Mouse (Mus musculus): ENCODE results near the gene Chd5. TPM values are rescaled to one million over a fixed set of nuclear protein-coding genes. Genes with fewer than 3 reads are reported as not detected.

Gene Chd5
- polyA plus RNA-seq, 1 experiment from 2014 or later, result 0.08 TPM

GRCm38 (mm10) chr4:152340584-152341284 is 2.3 kb downstream of the Chd5 start:
- no peak overlapping the region for H3K4me3 ChIP-seq
- H3K4me1 ChIP-seq (replicated peaks), result peaks cover 35% of the 10 kb centered on the region
- 32% methylated on average over 15 of the region's 15 CpGs for WGBS
- no peak overlapping the region for H3K9ac ChIP-seq
- no peak overlapping the region for H3K27ac ChIP-seq (ENCODE audit: poor library complexity, severe bottlenecking)
- H3K4me2 ChIP-seq, result no peak overlapping the region
- ATAC-seq (ENCODE audit: insufficient number of reproducible peaks, low FRiP score), result no peak
- H3K9me3 ChIP-seq (replicated peaks), result no peaks in the 10 kb centered on the region
- H3K36me3 ChIP-seq, result peaks cover 2% of the 10 kb centered on the region; the same call in 1 of the 2 replicates
- H3K27me3 ChIP-seq (replicated peaks), result peaks cover 91% of the 10 kb centered on the region

- Histone ChIP-seq H3K4me1 (replicated peaks) (peaks cover 42% of the 10 kb centered on the region), H3K36me3 (no peaks in the 10 kb centered on the region), H3K4me3 (no peak overlapping the region), H3K9me3 (replicated peaks) (no peaks in the 10 kb centered on the region), H3K4me2 (no peak overlapping the region), H3K27ac (ENCODE audit: poor library complexity, severe bottlenecking) (no peak overlapping the region), H3K9ac (no peak overlapping the region), H3K27me3 (replicated peaks) (peaks cover 82% of the 10 kb centered on the region)
- WGBS, result 10% methylated on average over 5 of the region's 5 CpGs
- no peak for ATAC-seq (ENCODE audit: insufficient number of reproducible peaks, low FRiP score)
These were observed 4.8 kb downstream of the Chd5 start for GRCm38 (mm10) chr4:152343296-152343695.

GRCm38 (mm10) chr4:152344651-152345050 is 6.2 kb downstream of the Chd5 start:
- 48% methylated on average over 7 of the region's 7 CpGs for WGBS
- no peak overlapping the region for H3K4me3 ChIP-seq
- no peak for ATAC-seq (ENCODE audit: insufficient number of reproducible peaks, low FRiP score)
- peaks cover 82% of the 10 kb centered on the region for H3K27me3 ChIP-seq (replicated peaks)
- peaks cover 28% of the 10 kb centered on the region for H3K4me1 ChIP-seq (replicated peaks)
- H3K9me3 ChIP-seq (replicated peaks), result no peaks in the 10 kb centered on the region
- H3K27ac ChIP-seq (ENCODE audit: poor library complexity, severe bottlenecking), result no peak overlapping the region
- no peak overlapping the region for H3K9ac ChIP-seq
- no peak overlapping the region for H3K4me2 ChIP-seq
- H3K36me3 ChIP-seq, result no peaks in the 10 kb centered on the region

GRCm38 (mm10) chr4:152345120-152345889 is 6.9 kb downstream of the Chd5 start:
- 49% methylated on average over 7 of the region's 7 CpGs for whole genome bisulfite sequencing
- H3K4me2 ChIP-seq, result no peak overlapping the region
- H3K9me3 ChIP-seq (replicated peaks), result no peaks in the 10 kb centered on the region
- H3K4me3 ChIP-seq, result no peak overlapping the region
- no peak; the same call in 1 of the 2 replicates for ATAC-seq (ENCODE audit: insufficient number of reproducible peaks, low FRiP score)
- no peak overlapping the region for H3K27ac ChIP-seq (ENCODE audit: poor library complexity, severe bottlenecking)
- H3K27me3 ChIP-seq (replicated peaks), result peaks cover 81% of the 10 kb centered on the region
- H3K4me1 ChIP-seq (replicated peaks), result peaks cover 27% of the 10 kb centered on the region
- no peak overlapping the region for H3K9ac ChIP-seq
- no peaks in the 10 kb centered on the region for H3K36me3 ChIP-seq

- Histone ChIP-seq H3K4me3 (no peak overlapping the region), H3K36me3 (no peaks in the 10 kb centered on the region), H3K4me1 (replicated peaks) (peaks cover 18% of the 10 kb centered on the region), H3K9me3 (replicated peaks) (no peaks in the 10 kb centered on the region), H3K9ac (no peak overlapping the region), H3K27ac (ENCODE audit: poor library complexity, severe bottlenecking) (no peak overlapping the region), H3K27me3 (replicated peaks) (peaks cover 83% of the 10 kb centered on the region), H3K4me2 (no peak overlapping the region)
- 12% methylated on average over 17 of the region's 17 CpGs for WGBS
- no peak for ATAC-seq (ENCODE audit: insufficient number of reproducible peaks, low FRiP score)
These were observed 11.5 kb downstream of the Chd5 start for GRCm38 (mm10) chr4:152349837-152350381.

- 21% methylated on average over 8 of the region's 8 CpGs for WGBS
- H3K27ac ChIP-seq (ENCODE audit: poor library complexity, severe bottlenecking), result no peak overlapping the region
- H3K4me3 ChIP-seq, result no peak overlapping the region
- H3K4me2 ChIP-seq, result no peak overlapping the region
- ATAC-seq (ENCODE audit: insufficient number of reproducible peaks, low FRiP score), result no peak
- H3K36me3 ChIP-seq, result no peaks in the 10 kb centered on the region
- H3K9ac ChIP-seq, result no peak overlapping the region
- no peaks in the 10 kb centered on the region for H3K9me3 ChIP-seq (replicated peaks)
- H3K27me3 ChIP-seq (replicated peaks), result peaks cover 83% of the 10 kb centered on the region
- peaks cover 9% of the 10 kb centered on the region; the same call in 1 of the 2 replicates for H3K4me1 ChIP-seq (replicated peaks)
These were observed 12.4 kb downstream of the Chd5 start for GRCm38 (mm10) chr4:152350722-152351421.

- Histone ChIP-seq H3K4me2 (no peak overlapping the region), H3K4me3 (no peak overlapping the region), H3K27me3 (replicated peaks) (peaks cover 88% of the 10 kb centered on the region), H3K27ac (ENCODE audit: poor library complexity, severe bottlenecking) (no peak overlapping the region), H3K9ac (no peak overlapping the region), H3K36me3 (no peaks in the 10 kb centered on the region), H3K9me3 (replicated peaks) (no peaks in the 10 kb centered on the region), H3K4me1 (replicated peaks) (peaks cover under 1% of the 10 kb centered on the region; the same call in 1 of the 2 replicates)
- 16% methylated on average over 14 of the region's 14 CpGs for WGBS
- no peak for ATAC-seq (ENCODE audit: insufficient number of reproducible peaks, low FRiP score)
These were observed 13.2 kb downstream of the Chd5 start for GRCm38 (mm10) chr4:152351422-152352305.

GRCm38 (mm10) chr4:152353886-152354637 is 15.6 kb downstream of the Chd5 start:
- Histone ChIP-seq H3K27ac (ENCODE audit: poor library complexity, severe bottlenecking) (no peak overlapping the region), H3K36me3 (no peaks in the 10 kb centered on the region), H3K4me3 (no peak overlapping the region), H3K4me1 (replicated peaks) (no peaks in the 10 kb centered on the region), H3K9me3 (replicated peaks) (no peaks in the 10 kb centered on the region), H3K27me3 (replicated peaks) (peaks cover 88% of the 10 kb centered on the region), H3K9ac (no peak overlapping the region), H3K4me2 (no peak overlapping the region)
- WGBS, result 75% methylated on average over 14 of the region's 14 CpGs
- ATAC-seq (ENCODE audit: insufficient number of reproducible peaks, low FRiP score), result no peak

GRCm38 (mm10) chr4:152355672-152356071 is 17.2 kb downstream of the Chd5 start:
- Histone ChIP-seq H3K4me3 (no peak overlapping the region), H3K4me2 (no peak overlapping the region), H3K9ac (no peak overlapping the region), H3K9me3 (replicated peaks) (no peaks in the 10 kb centered on the region), H3K4me1 (replicated peaks) (peaks cover 2% of the 10 kb centered on the region), H3K27me3 (replicated peaks) (peaks cover 89% of the 10 kb centered on the region), H3K27ac (ENCODE audit: poor library complexity, severe bottlenecking) (no peak overlapping the region), H3K36me3 (no peaks in the 10 kb centered on the region)
- WGBS, result 67% methylated on average over 7 of the region's 7 CpGs
- ATAC-seq (ENCODE audit: insufficient number of reproducible peaks, low FRiP score), result no peak

- 2% methylated on average over 11 of the region's 11 CpGs for WGBS
These were observed 21.2 kb downstream of the Chd5 start for GRCm38 (mm10) chr4:152359700-152360099.

More at GRCm38 (mm10) chr4:152359700-152360099, 21.2 kb downstream of the Chd5 start:
- Histone ChIP-seq H3K9me3 (replicated peaks) (no peaks in the 10 kb centered on the region), H3K4me3 (no peak overlapping the region), H3K27ac (ENCODE audit: poor library complexity, severe bottlenecking) (no peak overlapping the region), H3K9ac (no peak overlapping the region), H3K4me2 (no peak overlapping the region), H3K36me3 (no peaks in the 10 kb centered on the region), H3K27me3 (replicated peaks) (peaks cover 80% of the 10 kb centered on the region), H3K4me1 (replicated peaks) (peaks cover 8% of the 10 kb centered on the region)
- ATAC-seq (ENCODE audit: insufficient number of reproducible peaks, low FRiP score), result no peak
